Mouse (Mus musculus) Muller cell, postnatal 12 days (primary cell): ENCODE measurements around the gene 1700080E11Rik.
A peak's percentile ranks its signal among the peaks of the same experiment; 100 is the strongest.
"Not testable (repeated sequence)": the region's sequence is repeated elsewhere in the genome, so short reads cannot be mapped to it uniquely, and the experiment has no call there.

Source experiments
- DNase-seq: peaks from one replicate; pipeline ENCODE4 v3.0.0-alpha.2; 2015; ENCODE audit errors: inconsistent ontology term

Gene 1700080E11Rik

DNA sequence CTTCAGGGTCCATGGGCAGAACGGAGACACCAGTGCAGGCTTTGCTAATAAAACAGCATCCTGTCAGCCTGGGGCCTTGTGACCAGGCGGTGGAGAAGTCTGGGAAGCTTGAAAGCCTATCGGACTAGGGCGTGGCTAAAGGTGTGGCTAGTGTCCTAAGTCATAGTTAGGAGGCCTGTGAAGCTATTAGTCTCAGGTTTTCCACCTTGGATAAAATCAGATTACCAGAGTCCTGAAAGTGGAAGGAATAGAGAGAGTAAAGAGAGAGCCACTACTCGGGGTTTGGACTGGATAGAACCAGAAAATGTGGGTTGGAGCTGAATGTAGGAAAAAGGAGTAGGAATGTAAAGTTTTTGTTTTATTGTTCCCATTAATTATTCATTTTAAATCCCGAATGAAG is at the start of gene 1700080E11Rik:
Gene 1700080E11Rik, minus strand, starts transcription at position 101 of the 400 bp plus-strand sequence.
- DNase-seq = no peak

DNA sequence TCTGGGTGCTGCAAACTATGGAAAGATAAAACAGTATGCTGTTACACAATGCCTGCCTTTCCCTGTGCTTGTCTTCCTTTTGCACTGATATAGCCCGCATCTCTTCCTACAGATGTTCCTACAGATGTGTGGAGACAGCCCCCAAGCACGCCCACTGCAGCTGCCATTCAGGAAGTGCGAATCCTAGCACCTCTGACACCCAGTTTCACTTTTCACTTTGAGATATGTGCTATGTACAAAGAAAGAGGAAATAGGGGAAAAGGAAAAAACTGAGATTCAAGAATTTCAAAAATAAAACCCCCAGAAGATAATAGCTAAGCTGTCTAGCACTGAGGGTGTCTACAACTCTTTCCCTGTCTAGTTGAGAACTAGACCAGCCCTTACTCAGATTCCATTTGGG is 41.8 kb upstream of the 1700080E11Rik start:
- no peak for DNase-seq

DNA sequence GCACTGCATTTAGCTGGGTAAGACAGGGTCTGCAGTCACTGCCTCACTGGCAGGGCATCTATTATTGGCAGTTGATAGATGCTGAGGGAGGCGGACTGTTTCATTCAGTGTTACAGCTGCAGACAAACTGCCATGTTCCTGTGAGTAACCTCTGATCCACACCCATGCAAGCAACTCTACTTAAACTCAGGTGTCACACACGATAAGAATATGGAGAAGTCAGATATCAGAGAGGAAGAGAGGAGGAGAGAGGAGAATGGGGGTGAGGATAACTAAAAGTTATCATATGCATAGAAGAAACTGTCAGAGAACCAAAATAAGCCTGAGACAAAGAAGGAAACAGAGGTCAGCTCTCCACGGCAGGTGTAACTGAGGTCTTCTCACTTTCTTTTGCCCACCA is 37.5 kb upstream of the 1700080E11Rik start:
- DNase-seq = no peak

DNA sequence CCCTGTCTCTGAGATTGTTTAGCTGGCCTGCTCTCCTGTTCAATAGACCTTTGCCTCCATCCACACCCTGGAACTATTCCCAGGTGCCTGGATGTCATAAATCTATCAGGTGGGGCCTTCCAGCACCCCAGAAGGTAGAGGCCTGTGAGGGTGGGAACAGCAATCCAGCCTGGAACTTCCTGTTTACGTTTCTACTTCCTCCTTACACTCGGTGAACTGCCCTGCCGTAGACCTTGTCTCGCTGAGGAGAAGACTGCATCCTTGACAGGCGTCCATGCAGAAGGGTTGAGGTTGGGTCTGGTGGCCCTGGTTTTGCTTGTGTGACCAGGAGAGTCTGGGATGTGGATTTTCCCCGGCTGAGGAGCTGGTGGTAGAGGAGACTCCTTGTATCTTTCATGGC is 5.7 kb downstream of the 1700080E11Rik start:
- no peak for DNase-seq

DNA sequence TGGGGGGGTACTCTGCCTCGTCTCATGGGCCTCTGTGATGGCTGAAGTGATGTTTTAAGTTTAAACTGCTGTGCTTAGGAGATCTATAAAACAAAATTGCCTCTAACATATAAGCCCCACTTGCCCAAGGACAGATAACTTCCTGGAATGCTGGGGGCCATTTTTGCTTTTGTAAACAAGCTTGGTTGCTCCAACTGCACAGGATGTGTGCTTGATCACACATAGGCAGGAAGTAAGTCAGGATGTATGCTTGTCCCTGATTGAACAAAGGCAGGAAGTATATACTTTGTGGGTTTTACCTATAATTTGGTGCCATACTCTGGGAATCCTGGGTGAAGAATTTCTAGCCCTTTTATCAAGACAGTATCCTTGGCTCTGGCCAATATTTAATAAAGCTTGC is 8.5 kb downstream of the 1700080E11Rik start:
- no peak for DNase-seq

DNA sequence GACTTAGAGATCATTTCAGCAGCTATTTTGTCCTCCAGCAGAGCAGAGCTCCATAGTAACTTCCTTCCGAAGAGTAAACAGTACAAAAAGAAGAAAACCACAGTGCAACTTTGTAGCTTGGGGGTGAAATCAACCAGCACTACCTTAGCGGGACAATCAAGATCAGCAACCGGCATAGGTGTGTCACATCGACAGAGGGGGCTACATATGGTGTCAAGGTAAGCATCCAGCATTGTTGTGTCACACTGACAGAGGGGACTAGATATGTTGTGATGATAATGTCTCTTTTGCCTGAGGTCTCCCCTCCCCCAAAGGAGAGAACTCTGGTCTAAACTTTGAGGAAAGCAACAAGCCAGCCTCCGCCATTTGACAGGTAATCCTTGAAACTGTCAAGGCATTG is 10.4 kb downstream of the 1700080E11Rik start:
- DNase-seq = no peak

DNA sequence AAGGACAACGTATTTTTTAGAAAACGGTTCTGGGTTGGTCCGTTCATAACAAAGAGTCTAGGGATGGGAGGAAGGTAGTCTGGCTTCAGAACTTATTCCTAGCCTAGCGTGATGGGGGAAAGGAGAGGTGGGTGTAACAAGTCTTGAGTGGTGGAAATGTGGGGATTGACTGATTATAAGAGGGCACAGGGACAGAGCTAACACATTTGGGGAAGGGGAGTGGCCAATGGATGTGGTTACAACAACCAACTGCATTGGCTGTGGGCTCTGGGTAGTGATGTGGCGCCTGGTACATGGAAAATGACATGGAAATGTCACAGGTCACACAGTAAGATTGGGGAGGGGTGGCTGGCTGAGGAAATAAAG is 12.9 kb downstream of the 1700080E11Rik start:
- no peak for DNase-seq

DNA sequence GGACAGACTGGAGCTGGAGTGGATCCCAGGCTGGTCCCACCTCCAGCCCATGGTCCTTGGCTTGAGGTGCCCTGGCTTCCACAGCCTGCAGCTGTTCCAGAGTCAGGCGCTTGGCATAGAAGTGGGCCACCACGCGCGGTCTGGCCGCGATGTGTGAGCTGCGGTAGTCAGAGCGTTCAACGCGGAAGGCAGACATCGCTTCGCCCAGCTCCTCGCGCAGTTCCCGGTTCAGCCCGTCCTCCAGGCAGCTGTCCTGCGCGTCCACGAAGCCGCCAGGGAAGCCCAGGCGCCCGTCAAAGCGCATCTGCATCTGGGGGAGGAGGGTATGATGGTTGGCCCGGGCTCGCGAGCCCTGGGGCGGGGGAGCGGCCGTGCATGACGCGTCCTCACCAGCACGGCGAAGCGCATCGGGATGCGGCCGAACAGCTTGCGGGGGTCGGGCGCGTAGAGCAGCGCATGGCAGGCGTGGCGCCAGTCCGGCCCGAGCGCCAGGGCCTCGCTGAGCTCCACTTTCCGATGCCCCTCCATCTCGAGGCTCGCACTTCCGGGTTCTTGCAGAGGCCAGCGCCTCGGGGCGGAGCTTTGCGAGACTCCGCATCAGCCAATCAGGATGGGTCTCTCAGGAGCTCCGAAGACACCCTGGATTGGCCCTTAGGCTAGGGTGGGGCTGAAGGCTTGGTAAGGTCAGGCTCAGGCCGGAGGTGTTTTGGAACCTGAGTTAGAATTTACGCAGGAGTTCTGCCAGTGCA is 13.5 kb downstream of the 1700080E11Rik start, which contains the start of gene Nudt16:
Gene Nudt16, minus strand, starts transcription at position 572 of the 749 bp plus-strand sequence.
- peak; percentile 92 for DNase-seq

DNA sequence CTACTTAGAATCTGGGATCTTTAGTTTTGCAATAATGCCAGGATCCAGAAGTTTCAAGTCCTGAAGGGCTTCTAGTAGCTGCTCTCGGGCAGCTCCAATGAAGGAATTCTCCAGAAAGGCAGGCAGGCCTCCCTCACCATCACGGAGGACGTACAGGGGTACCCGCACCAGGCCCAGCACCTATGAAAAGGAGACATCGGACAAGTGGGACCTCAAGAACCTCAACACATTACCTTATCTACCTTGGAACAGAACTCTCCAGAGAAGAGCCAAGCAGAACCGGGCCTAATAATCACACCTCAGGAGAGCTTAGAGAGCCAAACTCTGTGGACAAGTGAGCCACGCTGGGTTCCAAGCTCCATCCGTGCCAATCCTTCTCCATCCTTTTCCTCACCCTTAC is 14.6 kb downstream of the 1700080E11Rik start:
- no peak for DNase-seq

DNA sequence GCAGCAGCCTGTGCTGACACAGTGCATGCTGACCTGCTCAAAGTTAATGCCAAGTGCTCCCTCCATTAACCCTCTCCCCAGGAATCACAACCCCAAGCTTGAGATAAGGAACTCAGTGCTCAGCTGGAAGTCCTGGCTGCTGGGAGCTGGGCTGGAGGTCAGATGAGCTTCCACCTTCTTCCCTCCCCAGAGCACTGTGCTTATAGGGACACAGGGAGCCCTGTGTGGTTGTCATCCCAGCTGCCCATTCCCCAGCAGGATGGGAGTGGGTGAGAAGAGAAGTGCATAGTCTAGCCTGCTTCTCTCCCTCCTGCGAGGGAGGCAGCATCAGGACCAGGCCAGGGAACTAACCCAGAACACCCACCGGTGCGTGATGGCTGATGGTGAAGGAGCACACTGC is 19.7 kb downstream of the 1700080E11Rik start:
- DNase-seq = not testable (repeated sequence)

DNA sequence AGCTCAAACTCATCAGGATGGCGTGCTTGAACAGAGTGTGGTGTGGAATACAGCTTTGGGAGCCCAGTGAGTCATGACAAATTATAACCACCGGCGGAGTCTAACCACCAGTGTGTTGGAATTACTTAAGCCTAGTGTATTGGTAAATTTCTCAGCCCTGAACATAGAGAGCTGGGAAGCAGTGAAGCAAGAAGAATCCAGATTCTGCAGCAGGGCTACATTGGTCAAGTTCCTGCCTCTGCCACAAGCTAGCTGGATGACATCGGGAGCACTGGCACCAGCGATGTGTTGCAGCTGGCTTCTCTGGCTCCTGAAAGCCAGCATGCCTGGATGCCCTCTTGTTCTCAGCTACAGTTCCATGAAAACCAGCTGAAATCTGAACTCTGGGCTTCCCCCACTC is 41.0 kb downstream of the 1700080E11Rik start:
- DNase-seq = peak; percentile 30

DNA sequence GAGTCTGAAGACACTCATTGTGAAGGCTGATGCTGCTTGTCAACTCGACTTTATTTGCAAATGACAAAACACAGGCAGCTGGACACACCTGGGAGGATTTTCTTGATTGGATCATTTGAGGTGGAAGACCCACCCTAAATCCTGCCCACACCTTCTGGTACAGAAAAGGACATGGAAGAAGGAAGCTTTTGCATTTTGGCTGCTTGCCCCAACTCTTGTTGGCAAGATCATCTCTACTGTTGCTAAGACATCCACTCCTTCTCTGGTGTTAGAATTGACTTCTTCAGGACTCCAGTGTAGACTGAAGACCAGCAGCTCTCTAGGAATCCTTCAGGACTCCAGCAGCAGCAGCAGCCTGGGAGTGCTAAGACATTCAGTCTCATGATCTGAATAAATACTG is 43.0 kb downstream of the 1700080E11Rik start:
- no peak for DNase-seq

DNA sequence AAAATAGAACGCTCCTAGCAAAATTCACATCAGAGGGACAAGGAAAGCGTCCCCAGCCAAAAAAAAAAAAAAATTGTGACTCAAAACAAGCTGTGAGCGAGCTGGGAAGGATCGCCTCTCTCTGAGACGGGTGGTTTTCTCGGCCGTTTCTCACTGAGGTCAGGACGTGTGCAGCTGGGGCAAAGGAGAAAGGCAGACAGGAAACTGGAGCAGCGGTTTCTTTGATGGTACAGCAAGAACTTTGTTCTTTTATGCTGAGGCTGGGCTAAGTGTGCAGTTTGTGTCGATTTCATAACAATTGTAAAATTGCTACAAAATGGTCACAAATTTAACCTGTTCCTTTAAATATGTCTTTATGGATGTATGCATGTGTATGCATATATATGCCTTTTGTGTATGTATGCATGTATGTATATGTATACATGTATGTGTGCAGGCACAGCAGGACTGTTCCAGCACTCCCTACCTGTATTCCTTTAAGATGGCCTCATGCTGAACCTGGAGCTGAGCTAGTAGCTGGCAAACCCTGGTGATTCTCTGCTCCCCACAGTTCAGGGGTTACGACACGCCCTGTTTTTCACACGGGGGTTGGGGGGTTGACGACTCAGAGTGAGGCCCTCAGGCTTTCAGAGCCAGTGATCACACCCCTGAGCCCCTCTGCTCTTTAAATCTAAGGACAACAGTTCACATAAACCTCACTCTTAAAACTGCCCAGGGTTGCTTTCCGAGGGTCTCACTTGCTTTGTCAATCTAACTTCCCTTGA is 43.9 kb downstream of the 1700080E11Rik start:
- no peak for DNase-seq
